Mouse (Mus musculus) left cerebral cortex, adult 8-10 months (tissue): ENCODE data around the gene Dcbld2. TPM values are rescaled to one million over a fixed set of nuclear protein-coding genes. Genes with fewer than 3 reads are reported as not detected.
"Not testable (repeated sequence)": the region's sequence is repeated elsewhere in the genome, so short reads cannot be mapped to it uniquely, and the experiment has no call there.

Experiments
- DNase-seq, 2 experiments: peaks; one replicate each; pipeline ENCODE4 v3.0.0; 2022; ENCODE audit warnings: low spot score in 2 of 2
- total RNA-seq, 4 experiments: library from RNA; stranded (reverse); gene quantifications; 2 replicates each; pipeline ENCODE4 v1.2.4; 2022

The Dcbld2 gene
- total RNA-seq, 4 experiments from 2014 or later: 19.5 to 22.0 (median 21.1) TPM

- DNase-seq: no peak
Measured at GRCm38 (mm10) chr16:58449073-58449472, 40.8 kb downstream of the Dcbld2 start.

- no peak for DNase-seq
Measured at GRCm38 (mm10) chr16:58450648-58451047, 42.4 kb downstream of the Dcbld2 start.

- no peak for DNase-seq
Measured at GRCm38 (mm10) chr16:58451647-58452046, 43.4 kb downstream of the Dcbld2 start.

GRCm38 (mm10) chr16:58453138-58453537 is 44.9 kb downstream of the Dcbld2 start:
- DNase-seq: no peak

- DNase-seq: no peak
Measured at GRCm38 (mm10) chr16:58453820-58454219, 45.6 kb downstream of the Dcbld2 start.

- no peak for DNase-seq
Measured at GRCm38 (mm10) chr16:58454617-58455016, 46.4 kb downstream of the Dcbld2 start.

- no peak for DNase-seq
Measured at GRCm38 (mm10) chr16:58455118-58455517, 46.9 kb downstream of the Dcbld2 start.

- DNase-seq: no peak
Measured at GRCm38 (mm10) chr16:58456445-58456844, 48.2 kb downstream of the Dcbld2 start.

- no peak for DNase-seq
Measured at GRCm38 (mm10) chr16:58456991-58457390, 48.7 kb downstream of the Dcbld2 start.

GRCm38 (mm10) chr16:58459966-58460365 is 51.7 kb downstream of the Dcbld2 start:
- not testable (repeated sequence) for DNase-seq

- no peak for DNase-seq
Measured at GRCm38 (mm10) chr16:58460386-58460785, 52.1 kb downstream of the Dcbld2 start.

GRCm38 (mm10) chr16:58461856-58462518 is 53.7 kb downstream of the Dcbld2 start:
- no peak for DNase-seq

- no peak for DNase-seq
Measured at GRCm38 (mm10) chr16:58462519-58462918, 54.3 kb downstream of the Dcbld2 start.

- DNase-seq: no peak
Measured at GRCm38 (mm10) chr16:58464051-58464450, 55.8 kb downstream of the Dcbld2 start.

GRCm38 (mm10) chr16:58465412-58465811 is 57.2 kb downstream of the Dcbld2 start:
- no peak for DNase-seq

- DNase-seq: no peak
Measured at GRCm38 (mm10) chr16:58470061-58470460, 61.8 kb downstream of the Dcbld2 start.

- DNase-seq: no peak
Measured at GRCm38 (mm10) chr16:58470841-58471240, 62.6 kb downstream of the Dcbld2 start.

- DNase-seq: no peak
Measured at GRCm38 (mm10) chr16:58474875-58475274, 66.6 kb downstream of the Dcbld2 start.

GRCm38 (mm10) chr16:58475544-58476154 is 67.4 kb downstream of the Dcbld2 start:
- no peak for DNase-seq

GRCm38 (mm10) chr16:58476363-58476762 is 68.1 kb downstream of the Dcbld2 start:
- DNase-seq: no peak

- no peak for DNase-seq
Measured at GRCm38 (mm10) chr16:58479898-58480448, 71.7 kb downstream of the Dcbld2 start.

GRCm38 (mm10) chr16:58481219-58481905 is 73.1 kb downstream of the Dcbld2 start:
- DNase-seq: no peak
